Mouse (Mus musculus): Measurements from ENCODE around the gene Usp33.

The Usp33 gene

GRCm38 (mm10) chr3:152339862-152340557 lies 6.3 kb upstream of the Usp33 start, which contains the start of gene Miga1:
TSS of gene Miga1 (minus strand) at chr3:152340407.
- in situ Hi-C loops (cut with MboI, MseI), result no loop called here

- in situ Hi-C loops (cut with MboI, MseI), result no loop called here
These were observed 3.2 kb upstream of the Usp33 start for GRCm38 (mm10) chr3:152342961-152343517.

- in situ Hi-C loops (cut with MboI, MseI), result no loop called here
These were observed 409 bp downstream of the Usp33 start for GRCm38 (mm10) chr3:152346633-152347141.

- in situ Hi-C loops (cut with MboI, MseI), result no loop called here
These were observed 949 bp downstream of the Usp33 start for GRCm38 (mm10) chr3:152347227-152347626.

GRCm38 (mm10) chr3:152348011-152348830 lies 1.9 kb downstream of the Usp33 start:
- in situ Hi-C loops (cut with MboI, MseI), result no loop called here

- in situ Hi-C loops (cut with MboI, MseI), result no loop called here
These were observed 4.2 kb downstream of the Usp33 start for GRCm38 (mm10) chr3:152350431-152350830.

- in situ Hi-C loops (cut with MboI, MseI), result no loop called here
These were observed 4.7 kb downstream of the Usp33 start for GRCm38 (mm10) chr3:152350966-152351365.

GRCm38 (mm10) chr3:152352289-152352688 lies 6.0 kb downstream of the Usp33 start:
- in situ Hi-C loops (cut with MboI, MseI), result no loop called here

- in situ Hi-C loops (cut with MboI, MseI), result no loop called here
These were observed 7.3 kb downstream of the Usp33 start for GRCm38 (mm10) chr3:152353434-152354177.

- in situ Hi-C loops (cut with MboI, MseI), result no loop called here
These were observed 9.1 kb downstream of the Usp33 start for GRCm38 (mm10) chr3:152355361-152355760.

- in situ Hi-C loops (cut with MboI, MseI), result no loop called here
These were observed 10.5 kb downstream of the Usp33 start for GRCm38 (mm10) chr3:152356751-152357150.

- in situ Hi-C loops (cut with MboI, MseI), result no loop called here
These were observed 12.9 kb downstream of the Usp33 start for GRCm38 (mm10) chr3:152359151-152359550.

GRCm38 (mm10) chr3:152364181-152364580 lies 17.9 kb downstream of the Usp33 start:
- in situ Hi-C loops (cut with MboI, MseI), result no loop called here

- in situ Hi-C loops (cut with MboI, MseI), result loop anchor here (10.0 kb wide), 1 partner anchor 379 kb away; no protein-coding TSS in a partner anchor
These were observed 29.8 kb downstream of the Usp33 start for GRCm38 (mm10) chr3:152376063-152376462.

GRCm38 (mm10) chr3:152384106-152384505 lies 37.8 kb downstream of the Usp33 start:
- in situ Hi-C loops (cut with MboI, MseI), result no loop called here

GRCm38 (mm10) chr3:152395350-152396277 lies 49.3 kb downstream of the Usp33 start, which contains the start of gene Zzz3:
TSS of gene Zzz3 (plus strand) at chr3:152395473.
- in situ Hi-C loops (cut with MboI, MseI), result no loop called here

GRCm38 (mm10) chr3:152396278-152396987 lies 50.2 kb downstream of the Usp33 start:
- in situ Hi-C loops (cut with MboI, MseI), result no loop called here

GRCm38 (mm10) chr3:152396988-152397314 lies 50.7 kb downstream of the Usp33 start:
- in situ Hi-C loops (cut with MboI, MseI), result no loop called here

- in situ Hi-C loops (cut with MboI, MseI), result no loop called here
These were observed 51.2 kb downstream of the Usp33 start for GRCm38 (mm10) chr3:152397335-152397940.
